Mouse (Mus musculus): ENCODE data around the gene Grin3a.

Grin3a gene

GRCm38 (mm10) chr4:49845612-49845985 is at the start of gene Grin3a:
Gene Grin3a, minus strand, starts transcription at chr4:49845744.
- no peak for DNase-seq (ENCODE audit: low spot score)

- no peak for DNase-seq (ENCODE audit: low spot score)
Observed at GRCm38 (mm10) chr4:49891835-49892301, 46.3 kb upstream of the Grin3a start.

GRCm38 (mm10) chr4:49877084-49877483 is 31.5 kb upstream of the Grin3a start:
- no peak for DNase-seq (ENCODE audit: low spot score)

DNA sequence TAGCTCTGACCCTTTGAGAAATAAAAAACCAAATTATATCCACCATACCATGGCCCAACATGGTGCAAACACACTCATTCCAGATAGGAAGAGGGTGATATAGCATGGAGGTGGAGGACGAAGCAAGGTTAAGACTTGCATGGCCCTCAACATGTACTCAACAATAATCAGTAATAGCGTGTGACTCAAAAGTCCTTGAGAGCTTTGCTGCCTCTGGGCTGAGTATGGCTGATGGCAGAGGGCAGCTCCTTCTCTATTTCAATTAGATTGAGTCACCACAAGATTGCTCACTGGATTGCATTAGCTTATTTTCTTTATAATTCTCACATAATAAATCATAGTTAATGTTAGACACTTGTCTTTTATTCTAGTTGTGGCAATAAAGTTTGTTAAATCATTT is 15.1 kb upstream of the Grin3a start:
- DNase-seq (ENCODE audit: low spot score), result no peak

GRCm38 (mm10) chr4:49844828-49845611 is 524 bp downstream of the Grin3a start:
- DNase-seq (ENCODE audit: low spot score), result no peak

GRCm38 (mm10) chr4:49844274-49844827 is 1.2 kb downstream of the Grin3a start:
- no peak for DNase-seq (ENCODE audit: low spot score)

GRCm38 (mm10) chr4:49843787-49844186 is 1.8 kb downstream of the Grin3a start:
- DNase-seq (ENCODE audit: low spot score), result no peak

DNA sequence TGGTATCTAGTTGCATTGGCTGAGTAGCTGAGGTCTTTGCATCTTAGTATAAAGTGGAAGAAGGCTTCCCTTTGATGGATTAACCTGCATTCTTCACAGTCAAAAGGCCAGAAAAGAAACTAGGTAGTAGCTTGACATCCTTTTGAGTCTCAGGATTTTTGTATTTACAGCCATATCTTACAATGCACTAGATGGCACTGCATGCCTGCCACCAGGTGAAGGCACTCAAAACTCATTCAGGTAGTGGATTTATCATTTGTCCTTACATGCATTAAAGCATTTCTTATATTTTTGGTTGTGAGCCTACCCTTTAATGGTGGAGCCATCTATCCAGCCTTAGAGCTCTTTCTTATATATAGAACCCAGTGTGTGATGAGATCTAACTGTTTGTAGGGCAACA is 13.5 kb downstream of the Grin3a start:
- no peak for DNase-seq (ENCODE audit: low spot score)

DNA sequence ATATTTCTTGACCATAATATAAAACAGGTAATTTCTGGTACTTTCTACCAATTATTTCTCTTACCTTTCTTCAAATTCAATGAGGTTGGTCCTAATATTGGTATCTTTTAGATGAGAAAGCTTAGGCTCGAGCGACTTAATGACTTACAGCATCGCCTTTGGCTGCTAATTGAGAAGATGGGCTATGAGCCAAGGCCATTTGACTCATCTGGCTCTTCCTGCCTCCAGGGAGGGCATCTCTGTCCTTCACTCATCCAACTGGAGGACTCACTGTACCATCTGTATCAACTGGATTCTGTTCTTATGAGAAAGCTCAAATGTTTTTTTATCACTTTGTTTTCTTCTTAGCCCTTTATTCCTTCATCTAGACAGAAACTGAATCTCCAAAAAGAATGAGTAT is 31.7 kb downstream of the Grin3a start:
- no peak for DNase-seq (ENCODE audit: low spot score)

DNA sequence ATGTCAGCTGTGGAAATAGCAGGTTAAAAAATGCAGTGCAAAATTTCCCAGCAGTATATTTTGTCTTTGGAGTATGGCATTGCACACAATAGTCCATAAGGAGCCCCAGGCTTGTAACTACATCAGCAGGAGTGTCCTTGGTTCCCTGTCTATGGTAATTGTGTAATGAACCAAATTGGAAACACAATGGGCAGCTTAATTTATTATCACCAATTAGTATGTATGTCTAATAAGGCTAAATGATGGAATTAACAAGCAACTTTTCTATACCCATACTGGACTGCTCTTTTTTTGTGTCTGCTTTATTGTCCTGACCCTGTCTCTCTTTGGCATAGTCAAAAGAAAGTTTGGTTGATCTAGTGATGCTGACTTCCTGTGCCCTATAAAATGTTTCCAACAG is 38.8 kb downstream of the Grin3a start:
- DNase-seq (ENCODE audit: low spot score), result no peak

GRCm38 (mm10) chr4:49799338-49799737 is 46.2 kb downstream of the Grin3a start:
- no peak for DNase-seq (ENCODE audit: low spot score)

DNA sequence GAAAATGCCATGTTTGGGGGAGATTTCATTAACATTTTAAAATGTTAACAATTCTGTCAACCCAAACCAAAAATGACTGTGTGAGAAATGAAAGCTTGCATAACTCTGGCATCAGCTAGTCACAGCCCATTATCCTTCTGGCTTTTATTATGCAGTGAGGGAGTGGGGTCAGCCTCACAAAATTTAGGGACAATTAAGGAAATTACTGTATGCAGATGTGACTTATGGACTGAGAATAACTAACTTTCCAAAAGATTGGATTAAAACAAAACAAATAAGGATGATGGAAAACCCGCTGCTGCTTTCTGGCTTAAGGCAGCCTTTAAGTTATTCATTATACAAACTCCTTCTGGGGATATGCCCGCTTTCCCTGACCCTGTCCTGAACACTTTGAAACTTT is 56.6 kb downstream of the Grin3a start:
- no peak for DNase-seq (ENCODE audit: low spot score)

- DNase-seq (ENCODE audit: low spot score), result no peak
Observed at GRCm38 (mm10) chr4:49742847-49743246, 102.7 kb downstream of the Grin3a start.

DNA sequence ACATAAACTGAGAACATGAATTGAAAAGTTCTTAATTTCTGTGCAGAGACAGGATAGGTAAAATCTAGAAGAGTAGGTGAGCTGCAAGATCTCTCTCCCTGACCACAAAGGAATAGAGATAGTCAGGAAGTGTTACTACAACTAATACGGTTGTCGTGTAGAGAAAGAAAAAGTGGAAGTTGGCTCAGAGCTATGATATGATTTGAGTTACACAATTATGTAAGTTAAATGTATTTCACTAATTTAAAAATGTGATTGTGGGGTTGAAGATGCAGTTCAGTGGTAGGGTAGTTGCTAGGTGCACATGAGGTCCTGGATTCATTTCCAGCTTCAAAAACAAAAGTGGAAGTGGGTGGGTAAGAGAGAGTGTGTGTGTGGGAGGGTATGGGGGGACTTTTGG is 103.6 kb downstream of the Grin3a start:
- no peak for DNase-seq (ENCODE audit: low spot score)

DNA sequence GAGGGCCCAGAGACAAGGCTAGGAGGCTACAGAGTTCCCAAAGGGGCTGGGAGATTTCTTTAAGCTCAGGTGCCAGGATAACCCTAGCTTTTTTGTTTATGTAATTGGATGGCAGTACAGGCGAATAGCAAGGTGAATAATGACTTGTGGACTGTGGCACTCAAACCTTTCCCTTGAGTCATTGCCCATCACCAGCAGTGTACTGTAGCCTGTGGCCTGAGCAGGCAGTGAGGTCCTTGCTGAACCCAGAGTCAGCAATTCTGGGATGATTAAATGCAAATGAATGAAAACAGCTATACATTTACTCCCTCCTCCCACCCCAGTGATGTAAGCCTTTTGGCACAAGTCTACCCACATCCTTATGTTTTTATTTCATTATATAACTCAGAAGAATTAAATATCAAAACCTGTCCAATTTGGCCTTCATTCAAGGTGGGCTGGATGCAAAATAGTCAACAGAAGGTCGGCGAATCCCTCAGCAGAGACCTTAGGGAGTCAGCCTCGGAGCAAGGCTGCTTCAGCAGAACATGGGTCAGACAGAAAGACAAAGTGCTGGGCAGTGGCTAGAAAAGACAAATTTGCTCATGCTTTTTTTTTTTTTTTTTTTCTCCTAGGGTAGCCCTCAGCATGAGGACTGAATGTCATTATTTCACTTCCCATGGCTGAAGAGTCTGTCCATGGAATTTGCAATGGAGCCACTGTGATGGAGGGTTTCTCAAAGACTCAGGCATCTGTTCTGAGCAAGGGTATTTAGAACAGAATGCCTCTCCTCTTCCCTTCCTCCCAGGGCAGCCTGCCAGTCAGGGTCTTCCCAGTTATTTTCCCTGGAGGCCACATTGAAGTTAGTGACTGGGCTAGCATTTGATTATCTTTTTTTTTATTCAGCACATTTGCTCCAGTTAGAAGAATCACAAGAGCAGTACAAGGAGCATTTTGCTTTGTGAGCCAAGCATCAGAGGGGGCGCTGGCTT is 104.5 kb downstream of the Grin3a start:
- DNase-seq (ENCODE audit: low spot score), result no peak

DNA sequence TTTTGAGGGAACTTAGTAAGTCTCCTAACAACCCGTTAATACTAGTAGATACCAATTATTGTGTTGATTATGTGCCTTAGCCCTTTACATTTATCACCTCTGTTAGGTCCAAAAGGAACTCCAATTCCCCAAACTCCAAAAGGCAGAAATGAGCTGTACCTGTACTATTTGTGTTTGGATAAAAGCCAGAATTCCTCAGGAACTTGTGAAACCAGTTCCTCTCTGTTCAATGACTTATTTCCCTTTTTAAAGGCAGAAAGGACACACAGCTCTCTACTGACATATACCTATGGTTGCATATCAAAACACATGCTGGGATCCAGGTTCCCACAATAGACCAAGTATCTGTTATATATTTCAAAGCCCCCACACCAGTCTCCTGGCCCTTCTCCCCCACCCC is 106.0 kb downstream of the Grin3a start:
- DNase-seq (ENCODE audit: low spot score), result no peak

DNA sequence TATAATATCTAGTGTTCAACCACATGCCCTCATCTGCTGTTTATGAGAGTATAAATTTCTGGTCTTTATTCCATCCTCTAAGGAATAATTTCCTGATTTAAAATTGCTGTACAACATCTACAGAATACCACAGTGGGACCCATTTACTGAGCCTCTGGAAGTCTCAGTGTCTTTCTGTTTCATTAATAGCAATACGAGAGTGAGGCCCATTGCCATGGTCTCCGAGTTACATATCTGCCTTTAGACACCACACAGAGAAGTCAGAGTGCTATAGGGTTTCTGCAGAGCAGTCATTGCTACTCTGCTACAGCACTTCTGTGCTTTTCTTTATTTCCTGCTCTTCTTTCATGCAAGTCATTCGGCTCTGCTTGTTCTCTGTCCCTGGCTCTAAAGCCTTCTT is 116.2 kb downstream of the Grin3a start:
- DNase-seq (ENCODE audit: low spot score), result no peak

DNA sequence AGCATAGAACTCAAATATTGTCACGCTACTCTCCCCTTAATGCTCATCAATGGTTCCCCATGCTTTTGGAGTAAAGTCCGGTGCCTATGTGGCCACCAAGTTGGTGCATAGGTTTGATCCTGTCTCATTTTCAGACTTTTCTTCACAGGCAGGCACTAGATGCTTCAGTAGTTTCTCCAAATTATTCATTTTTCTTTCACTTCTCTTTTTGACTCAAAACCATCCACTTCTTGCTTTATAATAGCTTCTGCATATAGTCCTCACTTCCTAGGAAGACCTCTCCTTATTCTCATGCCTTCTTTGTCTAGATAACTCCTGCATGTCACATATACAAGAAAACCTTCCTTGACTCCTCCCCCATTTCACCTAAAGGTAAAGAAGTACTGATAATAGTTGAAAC is 121.6 kb downstream of the Grin3a start:
- no peak for DNase-seq (ENCODE audit: low spot score)

GRCm38 (mm10) chr4:49691405-49692194 is 153.9 kb downstream of the Grin3a start:
- no peak for DNase-seq (ENCODE audit: low spot score)

DNA sequence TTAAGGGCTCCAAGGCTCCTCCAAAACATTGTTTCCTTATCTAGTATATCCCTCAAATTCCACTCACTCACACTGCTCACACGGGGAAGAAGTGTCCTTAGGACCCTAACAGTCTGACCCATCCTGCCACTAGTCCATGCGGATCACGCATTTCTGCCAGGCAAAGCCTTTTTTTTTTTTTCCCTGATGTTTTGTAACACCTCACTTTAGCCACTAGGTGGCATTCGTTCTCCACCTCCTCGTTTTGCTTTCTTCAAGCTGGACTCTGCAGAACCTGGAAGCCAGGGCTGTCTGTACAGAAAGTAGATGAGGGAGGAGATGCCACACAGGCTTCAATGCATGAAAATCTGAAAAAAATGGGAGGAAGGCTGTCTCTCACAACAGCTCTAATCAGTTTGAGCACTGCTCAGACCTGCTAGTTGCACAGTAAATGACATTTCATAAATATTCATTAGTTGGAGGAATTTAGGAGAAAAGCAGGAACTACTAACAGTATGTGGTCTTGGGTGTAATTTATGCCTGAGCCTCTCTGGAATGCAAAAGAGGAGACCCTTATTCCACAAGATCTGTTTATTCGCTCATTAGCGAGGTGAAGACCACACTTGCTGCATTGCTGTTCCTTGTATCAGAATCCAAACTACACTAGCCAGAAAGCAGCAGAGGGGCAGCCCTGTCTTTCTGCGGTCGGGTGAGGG is 156.8 kb downstream of the Grin3a start:
- DNase-seq (ENCODE audit: low spot score), result peak; percentile 68

GRCm38 (mm10) chr4:49681812-49682211 is 163.7 kb downstream of the Grin3a start, which contains the start of gene Ppp3r2:
Gene Ppp3r2, minus strand, starts transcription at chr4:49682024.
- no peak for DNase-seq (ENCODE audit: low spot score)
